Mouse (Mus musculus): ENCODE measurements around the gene Tns1.

Tns1 gene

GRCm38 (mm10) chr1:74060046-74060445 is 64.2 kb downstream of the Tns1 start:
- no peak for DNase-seq (ENCODE audit: low read depth, low spot score)

- DNase-seq (ENCODE audit: low read depth, low spot score): no peak
These were observed 64.7 kb downstream of the Tns1 start for GRCm38 (mm10) chr1:74059552-74059951.

- no peak for DNase-seq (ENCODE audit: low read depth, low spot score)
These were observed 65.5 kb downstream of the Tns1 start for GRCm38 (mm10) chr1:74058771-74059170.

GRCm38 (mm10) chr1:74058309-74058708 is 65.9 kb downstream of the Tns1 start:
- DNase-seq (ENCODE audit: low read depth, low spot score): no peak

- no peak for DNase-seq (ENCODE audit: low read depth, low spot score)
These were observed 66.7 kb downstream of the Tns1 start for GRCm38 (mm10) chr1:74057501-74057900.

GRCm38 (mm10) chr1:74055552-74055951 is 68.7 kb downstream of the Tns1 start:
- no peak for DNase-seq (ENCODE audit: low read depth, low spot score)

GRCm38 (mm10) chr1:74054471-74054870 is 69.8 kb downstream of the Tns1 start:
- DNase-seq (ENCODE audit: low read depth, low spot score): no peak

GRCm38 (mm10) chr1:74054007-74054406 is 70.2 kb downstream of the Tns1 start:
- DNase-seq (ENCODE audit: low read depth, low spot score): no peak

- DNase-seq (ENCODE audit: low read depth, low spot score): no peak
These were observed 71.2 kb downstream of the Tns1 start for GRCm38 (mm10) chr1:74053068-74053467.

GRCm38 (mm10) chr1:74051349-74051748 is 72.9 kb downstream of the Tns1 start:
- no peak for DNase-seq (ENCODE audit: low read depth, low spot score)

GRCm38 (mm10) chr1:74049430-74049829 is 74.8 kb downstream of the Tns1 start:
- DNase-seq (ENCODE audit: low read depth, low spot score): no peak

GRCm38 (mm10) chr1:74047722-74048121 is 76.5 kb downstream of the Tns1 start:
- DNase-seq (ENCODE audit: low read depth, low spot score): no peak

GRCm38 (mm10) chr1:74047311-74047710 is 76.9 kb downstream of the Tns1 start:
- no peak for DNase-seq (ENCODE audit: low read depth, low spot score)

- DNase-seq (ENCODE audit: low read depth, low spot score): no peak
These were observed 79.2 kb downstream of the Tns1 start for GRCm38 (mm10) chr1:74045034-74045433.

- no peak for DNase-seq (ENCODE audit: low read depth, low spot score)
These were observed 79.8 kb downstream of the Tns1 start for GRCm38 (mm10) chr1:74044421-74044820.

GRCm38 (mm10) chr1:74043584-74044105 is 80.6 kb downstream of the Tns1 start:
- no peak for DNase-seq (ENCODE audit: low read depth, low spot score)

- no peak for DNase-seq (ENCODE audit: low read depth, low spot score)
These were observed 81.4 kb downstream of the Tns1 start for GRCm38 (mm10) chr1:74042711-74043467.

GRCm38 (mm10) chr1:74041692-74042091 is 82.6 kb downstream of the Tns1 start:
- DNase-seq (ENCODE audit: low read depth, low spot score): no peak

GRCm38 (mm10) chr1:74041178-74041577 is 83.1 kb downstream of the Tns1 start:
- no peak for DNase-seq (ENCODE audit: low read depth, low spot score)

- DNase-seq (ENCODE audit: low read depth, low spot score): no peak
These were observed 87.5 kb downstream of the Tns1 start for GRCm38 (mm10) chr1:74036560-74037390.

- no peak for DNase-seq (ENCODE audit: low read depth, low spot score)
These were observed 88.2 kb downstream of the Tns1 start for GRCm38 (mm10) chr1:74035912-74036489.

- DNase-seq (ENCODE audit: low read depth, low spot score): no peak
These were observed 88.8 kb downstream of the Tns1 start for GRCm38 (mm10) chr1:74035487-74035886.
